Mouse (Mus musculus) ovary, adult 10 weeks (tissue): ENCODE measurements around the gene Mapk1. TPM values are rescaled to one million over a fixed set of nuclear protein-coding genes. Genes with fewer than 3 reads are reported as not detected.

Source experiments
- polyA plus RNA-seq: library from polyadenylated mRNA; stranded (reverse); fragments of 350-450 nt; fragmentation: Illumina TruSeq; extraction: RNeasy Lipid Tissue Mini Kit (QIAGEN cat#74804); gene quantifications from one replicate; pipeline ENCODE4 v1.2.3, GENCODE M21; 2014

Mapk1 gene
- 327 TPM for polyA plus RNA-seq

DNA sequence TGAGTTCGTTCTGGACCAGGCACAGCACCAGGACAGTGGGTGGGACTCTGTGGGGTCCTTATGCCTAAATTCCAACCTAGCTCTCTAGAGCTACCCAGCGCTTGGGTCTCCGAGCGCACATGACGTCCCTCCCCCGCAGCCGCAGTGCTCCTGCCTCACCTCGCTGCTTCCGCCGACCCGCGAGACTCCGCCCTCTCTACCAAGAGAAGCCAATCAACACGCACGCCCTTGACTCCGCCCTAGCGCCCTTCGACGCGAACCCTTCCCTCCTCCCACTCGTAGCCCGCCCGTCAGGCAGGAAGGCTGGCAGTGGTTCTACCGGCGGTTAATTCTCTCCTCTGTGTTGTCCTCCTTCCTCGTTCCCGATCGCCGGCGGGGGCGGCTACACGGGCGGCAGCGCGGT is at the start of gene Mapk1:
Gene Mapk1 (plus strand): TSS at position 252 of the 403 bp plus-strand sequence.

DNA sequence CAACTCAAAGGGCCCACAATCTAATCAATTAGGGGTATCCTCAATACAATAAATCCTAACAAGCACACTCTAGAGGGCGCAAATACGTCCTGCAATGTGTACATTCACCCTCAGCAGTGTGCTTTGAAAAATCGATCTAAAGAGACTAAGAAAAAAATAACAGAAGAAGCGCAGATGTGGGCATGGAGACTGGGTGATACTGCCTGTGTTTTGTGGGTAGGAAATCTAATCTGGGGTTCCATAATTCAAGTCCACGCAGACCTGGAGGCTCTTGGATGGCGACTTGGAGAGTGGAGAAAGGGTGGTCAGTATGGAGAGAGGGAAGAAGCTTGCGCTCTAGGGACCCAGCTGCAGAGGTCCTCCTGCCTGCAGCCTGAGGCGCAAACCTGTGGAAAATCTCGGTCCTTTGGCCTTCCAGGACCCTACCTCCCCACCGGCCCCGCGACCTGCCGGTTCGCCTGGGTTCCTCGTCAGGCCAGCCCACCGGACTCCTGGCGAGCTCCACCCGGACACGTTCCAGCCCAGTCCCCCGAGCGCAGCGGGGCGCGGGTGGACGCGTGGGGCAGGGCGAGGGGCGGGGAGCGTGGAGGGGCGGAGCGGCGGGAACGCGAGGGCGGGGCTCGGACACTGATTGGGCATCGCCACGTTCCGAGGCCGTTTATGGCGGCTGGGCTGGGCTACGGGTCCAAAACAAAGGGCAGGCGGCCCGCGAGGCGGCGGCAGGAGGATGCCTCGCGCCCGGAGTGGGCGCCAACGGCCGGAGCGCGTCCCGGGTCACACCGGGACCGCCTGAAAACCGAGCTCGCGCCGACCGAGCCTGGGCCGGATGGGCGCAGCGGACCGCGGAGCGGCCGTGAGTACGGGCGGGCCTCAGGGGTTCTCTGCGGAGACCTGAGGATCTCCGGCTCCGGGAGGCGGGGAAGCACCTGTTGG is 86.6 kb downstream of the Mapk1 start, which contains the start of gene Ypel1:
Gene Ypel1 (plus strand): TSS at position 186 of the 933 bp plus-strand sequence.

Other genes starting within 250 kb of the Mapk1 start
- 9.4 TPM for gene Spag6l, start 153.9 kb upstream of the Mapk1 start, polyA plus RNA-seq
- not detected for gene Igll1, start 119.4 kb upstream of the Mapk1 start, polyA plus RNA-seq
- 17.3 TPM for gene Top3b, start 112.6 kb upstream of the Mapk1 start, polyA plus RNA-seq
- not detected for gene Vpreb1, start 112.5 kb upstream of the Mapk1 start, polyA plus RNA-seq
- gene Ppm1f, start 86.9 kb upstream of the Mapk1 start, polyA plus RNA-seq, result 10.1 TPM
- 8.2 TPM for gene Ypel1, start 86.3 kb downstream of the Mapk1 start, polyA plus RNA-seq
- gene Ppil2, start 127.9 kb downstream of the Mapk1 start, polyA plus RNA-seq, result 169 TPM
- gene 2610318N02Rik, start 141.8 kb downstream of the Mapk1 start, polyA plus RNA-seq, result not detected
- 15.0 TPM for gene Sdf2l1, start 149.0 kb downstream of the Mapk1 start, polyA plus RNA-seq
- gene Ydjc, start 161.2 kb downstream of the Mapk1 start, polyA plus RNA-seq, result not detected
- gene Ccdc116, start 163.8 kb downstream of the Mapk1 start, polyA plus RNA-seq, result 0.14 TPM
- gene Ube2l3, start 219.3 kb downstream of the Mapk1 start, polyA plus RNA-seq, result 248 TPM
- not detected for gene Rimbp3, start 225.2 kb downstream of the Mapk1 start, polyA plus RNA-seq